ENCODE assay signal across 11 mouse cellular contexts in genomic region chr3:30515795-30516170, GRCm38 (mm10). TPM values are rescaled to one million over a fixed set of nuclear protein-coding genes. Genes with fewer than 3 reads are reported as not detected.
A peak's percentile ranks its signal among the peaks of the same experiment; 100 is the strongest.
DNase-seq lines count a peak whose midpoint lies in the region; ATAC-seq and TF ChIP-seq lines count a peak whose summit lies in the region.
"Had no signal": no experiment of that assay in that cellular context is flagged by ENCODE, and none has a peak within 500 bp of the region (broad histone marks: within the 10 kb centered on the region; RNA-seq: fewer than 3 reads in every experiment).

No protein-coding gene starts in this region.

- no peaks in the 10 kb centered on the region for H3K9me3 ChIP-seq in lung, embryonic 15.5 days
- no peaks in the 10 kb centered on the region for H3K9me3 ChIP-seq in intestine, embryonic 15.5 days
- no peaks in the 10 kb centered on the region for H3K9me3 ChIP-seq in stomach, embryonic 15.5 days
- H3K9me3 ChIP-seq: megakaryocyte, embryonic 14.5 days had no signal

- peaks cover 34% of the 10 kb centered on the region for H3K27me3 ChIP-seq in lung, embryonic 15.5 days
- H3K27me3 ChIP-seq in intestine, embryonic 15.5 days (replicated peaks): peaks cover 54% of the 10 kb centered on the region
- peaks cover 16% of the 10 kb centered on the region for H3K27me3 ChIP-seq in stomach, embryonic 15.5 days (replicated peaks)

- intact Hi-C loops in gastrocnemius, adult 2 months (cut with DNase I): loop anchor here (5.0 kb wide), 2 partner anchors 518 to 703 kb away; no protein-coding TSS in a partner anchor
- intact Hi-C loops in gastrocnemius, postnatal 36 days (cut with DNase I): no loop called here

- 13% methylated on average over 9 of the region's 9 CpGs for WGBS in lung, embryonic 15.5 days
- 37% methylated on average over 9 of the region's 9 CpGs for WGBS in lung, adult 2 months
- WGBS in intestine, embryonic 15.5 days: 7% methylated on average over 9 of the region's 9 CpGs
- WGBS in stomach, embryonic 15.5 days: 18% methylated on average over 9 of the region's 9 CpGs

- H3K4me1 ChIP-seq in lung, embryonic 15.5 days: peaks cover 21% of the 10 kb centered on the region; the same call in 1 of the 2 replicates
- H3K4me1 ChIP-seq in lung, adult 2 months (ENCODE audit: control insufficient read depth, insufficient read depth, low read length): no peaks in the 10 kb centered on the region
- peaks cover 15% of the 10 kb centered on the region; the same call in 1 of the 2 replicates for H3K4me1 ChIP-seq in intestine, embryonic 15.5 days (replicated peaks)
- peaks cover 5% of the 10 kb centered on the region; the same call in 1 of the 2 replicates for H3K4me1 ChIP-seq in stomach, embryonic 15.5 days

- H3K27ac ChIP-seq in gastrocnemius, adult 2 months: no peak overlapping the region
- peak overlapping the region; percentile 83 for H3K27ac ChIP-seq in lung, embryonic 15.5 days
- no peak overlapping the region for H3K27ac ChIP-seq in intestine, embryonic 15.5 days
- peak overlapping the region; percentile 81; the same call in 1 of the 2 replicates for H3K27ac ChIP-seq in stomach, embryonic 15.5 days

- no peaks in the 10 kb centered on the region for H3K36me3 ChIP-seq in lung, embryonic 15.5 days
- no peaks in the 10 kb centered on the region for H3K36me3 ChIP-seq in intestine, embryonic 15.5 days
- no peaks in the 10 kb centered on the region for H3K36me3 ChIP-seq in stomach, embryonic 15.5 days

- no peak for DNase-seq in gastrocnemius, adult 2 months
- DNase-seq in gastrocnemius, postnatal 36 days: no peak
- no peak for DNase-seq in lung, adult 2 months
- no peak for DNase-seq in layer of hippocampus, postnatal 10 days (ENCODE audit: low spot score in 2 of 2)
- no peak for DNase-seq in urinary bladder, postnatal 14 days (ENCODE audit: low spot score)
- DNase-seq: kidney, adult 11 months had no signal

- no peak for ATAC-seq in lung, embryonic 15.5 days (ENCODE audit: borderline replicate concordance, extremely low read depth, low FRiP score, low TSS enrichment)
- ATAC-seq in intestine, embryonic 15.5 days: no peak
- no peak for ATAC-seq in stomach, embryonic 15.5 days (ENCODE audit: insufficient read depth, low FRiP score, low read depth)
- ATAC-seq: Patski had no signal

- TF ChIP-seq CTCF in gastrocnemius, adult 2 months (IDR thresholded peaks at IDR 0.05): no peak
- TF ChIP-seq CTCF in lung, adult 2 months (IDR thresholded peaks at IDR 0.05; ENCODE audit: insufficient read depth, low read length): no peak

- H3K4me2 ChIP-seq in lung, embryonic 15.5 days: peak overlapping the region; percentile 83
- H3K4me2 ChIP-seq in intestine, embryonic 15.5 days (replicated peaks): peak overlapping the region; percentile 63
- H3K4me2 ChIP-seq in stomach, embryonic 15.5 days: peak overlapping the region; percentile 92

- H3K9ac ChIP-seq in lung, embryonic 15.5 days: peak overlapping the region; percentile 46; the same call in 1 of the 2 replicates
- no peak overlapping the region for H3K9ac ChIP-seq in intestine, embryonic 15.5 days
- no peak overlapping the region for H3K9ac ChIP-seq in stomach, embryonic 15.5 days

- no peak for TF ChIP-seq POLR2A in lung, adult 2 months (IDR thresholded peaks at IDR 0.05; ENCODE audit: borderline replicate concordance, extremely low read depth, low read depth, low read length)

- H3K4me3 ChIP-seq in gastrocnemius, adult 2 months: peak overlapping the region; percentile 73
- H3K4me3 ChIP-seq in lung, embryonic 15.5 days: peak overlapping the region; percentile 54
- no peak overlapping the region for H3K4me3 ChIP-seq in lung, adult 2 months (replicated peaks; ENCODE audit: extremely low read depth, low read depth, low read length)
- H3K4me3 ChIP-seq in intestine, embryonic 15.5 days (replicated peaks): no peak overlapping the region
- H3K4me3 ChIP-seq in stomach, embryonic 15.5 days (replicated peaks): peak overlapping the region; percentile 51

RNA-seq across cellular contexts. Expression of gene Mecom, which starts 32.0 kb away (rescaled TPM):
- 1 to 10 TPM; 5.8 to 6.9 TPM for total RNA-seq in gastrocnemius, adult 2 months (2021)
- 1 to 10 TPM; 4.9 to 7.0 TPM for total RNA-seq in gastrocnemius, postnatal 36 days (2021)
- polyA plus RNA-seq in lung, embryonic 15.5 days (2015; fragmentation: Nextera tagmentation; extraction: Ambion mirVana): 65.4 and 68.8 TPM in 2 replicates
- polyA plus RNA-seq in lung, adult 2 months (2012; rRNA removed): 13.5 and 16.0 TPM in 2 replicates
- 11.6 and 13.1 TPM in 2 replicates for polyA plus RNA-seq in intestine, embryonic 15.5 days (2015; fragmentation: Nextera tagmentation; extraction: Ambion mirVana)
- polyA plus RNA-seq in stomach, embryonic 15.5 days (2015; fragmentation: Nextera tagmentation; extraction: Ambion mirVana): 46.4 and 53.0 TPM in 2 replicates
- 1 to 10 TPM; 6.5 to 6.8 TPM for total RNA-seq in layer of hippocampus, postnatal 10 days (2021)

Comparison
In these comparisons a context has a peak if more than half of its experiments do, and no peak if none do; other contexts are left out.
1. H3K4me3 ChIP-seq: peak in gastrocnemius, adult 2 months (single experiment), lung, embryonic 15.5 days (single experiment) and stomach, embryonic 15.5 days (single experiment); none in lung, adult 2 months (single experiment) and intestine, embryonic 15.5 days (single experiment).
2. H3K27ac ChIP-seq: peak in lung, embryonic 15.5 days (single experiment) and stomach, embryonic 15.5 days (single experiment); none in gastrocnemius, adult 2 months (single experiment) and intestine, embryonic 15.5 days (single experiment).
3. Peak in every context shown above with its lines, with median percentiles within 50 percentile points of each other: H3K4me2 ChIP-seq.